Mouse (Mus musculus) cerebellum, adult 11-12 months (tissue): ENCODE measurements at regions not wholly inside any gene's neighbourhood (a gene's known extent, or its start where the extent isn't known, plus 50 kb on each side); places are given as distances from the start of the nearest gene placed in this dataset.

Experiments used
- DNase-seq: peaks from one replicate; pipeline ENCODE4 v3.0.0; 2022

DNA sequence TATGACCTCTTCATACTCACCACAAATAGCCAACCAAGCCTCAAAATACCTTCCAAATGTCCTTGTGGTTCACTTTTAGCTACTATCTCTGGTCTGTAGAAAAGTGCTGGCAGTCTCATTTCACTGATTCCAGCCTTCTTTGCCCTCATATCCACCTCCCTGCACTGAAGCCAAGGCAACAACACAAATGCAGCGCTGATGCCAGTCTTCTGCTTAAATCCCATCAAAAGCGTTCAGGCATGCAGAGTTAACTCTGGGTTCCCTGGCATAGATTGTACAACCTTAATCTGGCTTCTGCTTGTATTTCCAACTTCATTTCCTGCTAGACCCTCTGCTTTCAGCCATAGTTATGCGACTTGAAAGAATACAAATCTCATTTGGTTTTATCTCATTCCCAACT, 362.9 kb upstream of the Fam49a start:
- DNase-seq, result no peak

DNA sequence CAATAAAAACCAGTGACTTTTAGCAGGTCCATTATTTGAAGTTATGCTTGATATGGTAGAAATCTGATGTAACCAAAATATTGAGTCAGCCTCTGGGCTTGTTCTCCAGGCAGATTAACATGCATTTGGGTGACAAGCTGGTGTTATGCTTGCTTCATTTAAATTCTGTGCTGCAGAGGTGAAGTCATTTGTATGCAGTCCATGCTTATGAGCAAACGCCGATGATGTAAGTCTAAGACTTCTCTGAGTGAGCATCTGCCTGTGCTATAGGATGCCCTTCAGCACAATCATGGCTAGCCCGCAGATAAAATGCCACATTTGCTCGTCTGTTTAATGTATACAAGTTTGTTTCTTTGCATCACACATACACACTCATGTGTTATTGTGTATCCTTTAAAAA, 355.4 kb upstream of the Fam49a start:
- DNase-seq, result no peak
